8 mouse cellular contexts compared by ENCODE assay signal in the genomic region with DNA sequence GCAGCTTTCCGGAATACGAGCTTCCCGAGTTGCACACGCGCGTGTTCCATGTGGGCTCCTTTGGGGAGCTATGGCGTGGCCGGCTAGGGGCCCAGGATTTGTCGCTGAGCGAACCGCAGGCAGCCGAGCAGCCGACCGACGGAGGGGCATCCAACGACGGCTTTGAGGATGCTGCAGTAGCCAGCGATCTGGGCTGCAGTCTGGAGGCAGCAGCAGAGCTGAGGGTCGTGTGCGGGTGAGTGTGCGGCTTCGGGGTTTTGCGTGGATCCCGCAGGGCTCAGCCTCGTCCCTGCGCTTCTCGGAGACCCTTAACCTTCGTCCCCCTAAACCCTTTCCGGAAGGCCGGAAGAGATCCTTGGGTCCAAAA. TPM values are rescaled to one million over a fixed set of nuclear protein-coding genes. Genes with fewer than 3 reads are reported as not detected.
DNase-seq lines count a peak whose midpoint lies in the region; ATAC-seq and TF ChIP-seq lines count a peak whose summit lies in the region.

No protein-coding gene starts in this region.

- no peak for DNase-seq in left cerebral cortex, adult 2 months (ENCODE audit: extremely low spot score in 1 of 2, low spot score in 2 of 2)
- no peak for DNase-seq in left cerebral cortex, postnatal 4 days
- no peak for DNase-seq in ovary, postnatal 36 days (ENCODE audit: low spot score)
- no peak for DNase-seq in cerebellum, postnatal 36 days
- DNase-seq in gastrocnemius, postnatal 36 days, result no peak

- no peaks in the 10 kb centered on the region for H3K9me3 ChIP-seq in embryonic facial prominence, embryonic 12.5 days
- no peaks in the 10 kb centered on the region for H3K9me3 ChIP-seq in intestine, postnatal 0 days (ENCODE audit: control insufficient read depth)
- no peaks in the 10 kb centered on the region; the same call in 1 of the 2 replicates for H3K9me3 ChIP-seq in neural tube, embryonic 12.5 days

- peak overlapping the region; percentile 89 for H3K9ac ChIP-seq in embryonic facial prominence, embryonic 12.5 days
- peak overlapping the region; percentile 83 for H3K9ac ChIP-seq in intestine, postnatal 0 days (ENCODE audit: low read depth, low read length)
- peak overlapping the region; percentile 91 for H3K9ac ChIP-seq in neural tube, embryonic 12.5 days

- no peaks in the 10 kb centered on the region for H3K36me3 ChIP-seq in embryonic facial prominence, embryonic 12.5 days
- no peaks in the 10 kb centered on the region for H3K36me3 ChIP-seq in intestine, postnatal 0 days (ENCODE audit: control insufficient read depth, insufficient read depth)
- peaks cover 4% of the 10 kb centered on the region for H3K36me3 ChIP-seq in neural tube, embryonic 12.5 days

- intact Hi-C loops in left cerebral cortex, adult 2 months (cut with DNase I), result loop anchor here (5.0 kb wide), 1 partner anchor 104 kb away; no protein-coding TSS in a partner anchor
- intact Hi-C loops in left cerebral cortex, postnatal 4 days (cut with DNase I), result loop anchor here (10.0 kb wide), 1 partner anchor 113 kb away; no protein-coding TSS in a partner anchor
- intact Hi-C loops in gastrocnemius, postnatal 36 days (cut with DNase I), result no loop called here

- no peak for TF ChIP-seq CTCF in left cerebral cortex, adult 2 months (IDR thresholded peaks at IDR 0.05)
- no peak for TF ChIP-seq CTCF in intestine, postnatal 0 days (IDR thresholded peaks at IDR 0.05; ENCODE audit: low read depth)

- no peaks in the 10 kb centered on the region for H3K27me3 ChIP-seq in embryonic facial prominence, embryonic 12.5 days
- no peaks in the 10 kb centered on the region for H3K27me3 ChIP-seq in intestine, postnatal 0 days (replicated peaks; ENCODE audit: control insufficient read depth, insufficient read depth, low read length)
- no peaks in the 10 kb centered on the region for H3K27me3 ChIP-seq in neural tube, embryonic 12.5 days (replicated peaks)

- peak overlapping the region; percentile 74 for H3K4me2 ChIP-seq in embryonic facial prominence, embryonic 12.5 days (replicated peaks)
- peak overlapping the region; percentile 71 for H3K4me2 ChIP-seq in intestine, postnatal 0 days (replicated peaks; ENCODE audit: low read depth)
- peak overlapping the region; percentile 67 for H3K4me2 ChIP-seq in neural tube, embryonic 12.5 days (replicated peaks)

- H3K4me1 ChIP-seq in embryonic facial prominence, embryonic 12.5 days, result peaks cover 15% of the 10 kb centered on the region
- H3K4me1 ChIP-seq in intestine, postnatal 0 days (replicated peaks; ENCODE audit: control insufficient read depth, insufficient read depth, low read length), result no peaks in the 10 kb centered on the region
- H3K4me1 ChIP-seq in neural tube, embryonic 12.5 days, result peaks cover 13% of the 10 kb centered on the region

- H3K4me3 ChIP-seq in left cerebral cortex, adult 2 months, result peak overlapping the region; percentile 90
- peak overlapping the region; percentile 97 for H3K4me3 ChIP-seq in embryonic facial prominence, embryonic 12.5 days
- H3K4me3 ChIP-seq in intestine, postnatal 0 days (ENCODE audit: low read depth, low read length), result peak overlapping the region; percentile 91
- peak overlapping the region; percentile 89 for H3K4me3 ChIP-seq in neural tube, embryonic 12.5 days

- under 1% methylated on average over 30 of the region's 30 CpGs for WGBS in embryonic facial prominence, embryonic 12.5 days
- 0% methylated on average over 30 of the region's 30 CpGs for WGBS in intestine, postnatal 0 days
- WGBS in neural tube, embryonic 12.5 days, result under 1% methylated on average over 30 of the region's 30 CpGs

- peak overlapping the region; percentile 86 for H3K27ac ChIP-seq in left cerebral cortex, adult 2 months
- peak overlapping the region; percentile 81 for H3K27ac ChIP-seq in embryonic facial prominence, embryonic 12.5 days
- H3K27ac ChIP-seq in intestine, postnatal 0 days (ENCODE audit: low read depth, low read length), result peak overlapping the region; percentile 52
- peak overlapping the region; percentile 47 for H3K27ac ChIP-seq in neural tube, embryonic 12.5 days

- ATAC-seq in embryonic facial prominence, embryonic 12.5 days (ENCODE audit: insufficient number of reproducible peaks, insufficient read depth, low FRiP score, low TSS enrichment), result peak; percentile 53; the same call in 1 of the 2 replicates
- peak; percentile 48 for ATAC-seq in intestine, postnatal 0 days
- peak; percentile 65; the same call in 1 of the 2 replicates for ATAC-seq in neural tube, embryonic 12.5 days (ENCODE audit: low FRiP score, low read depth)

RNA-seq across cellular contexts. Expression of gene Snapc3, which starts 0.3 kb away (rescaled TPM):
- 10 to 100 TPM; 40.9 to 44.5 TPM for total RNA-seq in left cerebral cortex, adult 2 months (2021)
- total RNA-seq in left cerebral cortex, postnatal 4 days (2021), result 10 to 100 TPM; 47.5 to 56.5 TPM
- 56.0 and 57.5 TPM in 2 replicates for polyA plus RNA-seq in embryonic facial prominence, embryonic 12.5 days (2016; fragmentation: Nextera tagmentation; extraction: Ambion mirVana)
- polyA plus RNA-seq in intestine, postnatal 0 days (2015; fragmentation: Nextera tagmentation; extraction: Ambion mirVana), result 12.6 and 13.3 TPM in 2 replicates
- polyA plus RNA-seq in neural tube, embryonic 12.5 days (2016; fragmentation: Nextera tagmentation; extraction: Ambion mirVana), result 77.0 and 86.1 TPM in 2 replicates
- total RNA-seq in gastrocnemius, postnatal 36 days (2021), result 1 to 10 TPM; 9.4 to 9.9 TPM
